Mouse (Mus musculus) hindbrain, embryonic 16.5 days (tissue): ENCODE data around the gene Mdga2. TPM values are rescaled to one million over a fixed set of nuclear protein-coding genes. Genes with fewer than 3 reads are reported as not detected.

Source experiments
- ATAC-seq: fragments of 200-750 bp; cut with Nextera tagmentation; 2 replicates; pipeline ENCODE4 v1.8.0; 2017; ENCODE audit warnings: moderate TSS enrichment, moderate library complexity
- H3K27ac ChIP-seq: fragments of 300-500 bp; sonication (generic); 2 replicates; pipeline ENCODE4 v1.5.1; 2014; ENCODE audit warnings: low read depth, mild to moderate bottlenecking, control low read depth, low read length, moderate library complexity
- H3K27me3 ChIP-seq: fragments of 300-500 bp; sonication (generic); replicated peaks from 2 replicates; pipeline ENCODE4 v1.6.1; 2014; ENCODE audit warnings: low read length; ENCODE audit not compliant: control insufficient read depth, insufficient read depth
- H3K36me3 ChIP-seq: fragments of 300-500 bp; sonication (generic); 2 replicates; pipeline ENCODE4 v1.6.1; 2014; ENCODE audit warnings: mild to moderate bottlenecking, low read length, moderate library complexity, mixed read lengths; ENCODE audit not compliant: control insufficient read depth, insufficient read depth
- H3K4me1 ChIP-seq: fragments of 300-500 bp; sonication (generic); 2 replicates; pipeline ENCODE4 v1.6.1; 2014; ENCODE audit warnings: low read depth, low read length; ENCODE audit not compliant: control insufficient read depth, insufficient read depth
- H3K4me2 ChIP-seq: fragments of 300-500 bp; sonication (generic); 2 replicates; pipeline ENCODE4 v1.6.1; 2014; ENCODE audit warnings: mild to moderate bottlenecking, low read length, control low read depth, moderate library complexity
- H3K4me3 ChIP-seq: fragments of 300-500 bp; sonication (generic); 2 replicates; pipeline ENCODE4 v1.5.1; 2014; ENCODE audit warnings: mild to moderate bottlenecking, low read length, control low read depth, moderate library complexity
- H3K9ac ChIP-seq: fragments of 300-500 bp; sonication (generic); 2 replicates; pipeline ENCODE4 v1.6.1; 2014; ENCODE audit warnings: low read depth, mild to moderate bottlenecking, control low read depth, low read length, moderate library complexity
- H3K9me3 ChIP-seq: fragments of 300-500 bp; sonication (generic); 2 replicates; pipeline ENCODE4 v1.6.1; 2014; ENCODE audit warnings: mild to moderate bottlenecking, low read length, moderate library complexity; ENCODE audit not compliant: control insufficient read depth
- WGBS: fragments of 180-500 bp; shearing (Covaris S2); extraction: QIAGEN DNeasy Blood & Tissue Kit; methylation state at CpG from one replicate; pipeline ENCODE4 v1.1.7; 2014; 5-methylcytosine and 5-hydroxymethylcytosine counted together
- polyA plus RNA-seq: library from polyadenylated mRNA; unstranded; fragments of >200 nt; fragmentation: Nextera tagmentation; extraction: Ambion mirVana; gene quantifications from 2 replicates; pipeline ENCODE4 v1.2.1, GENCODE M21; 2015

Gene Mdga2
- polyA plus RNA-seq, result 35.9 and 41.4 TPM in 2 replicates

GRCm38 (mm10) chr12:67222221-67223025 is at the start of gene Mdga2:
TSS of gene Mdga2 (minus strand) at chr12:67222549.
- Histone ChIP-seq H3K4me3 (peak within 1 kb of the TSS; percentile 86), H3K27ac (peak within 1 kb of the TSS; percentile 95), H3K27me3 (no peaks in the 10 kb centered on the region), H3K9me3 (no peaks in the 10 kb centered on the region), H3K4me1 (peaks cover 3% of the 10 kb centered on the region; the same call in 1 of the 2 replicates), H3K9ac (peak within 1 kb of the TSS; percentile 90), H3K36me3 (no peaks in the 10 kb centered on the region), H3K4me2 (peak within 1 kb of the TSS; percentile 59)
- 0% methylated on average over 60 of the region's 61 CpGs for WGBS
- ATAC-seq, result peak; percentile 74

DNA sequence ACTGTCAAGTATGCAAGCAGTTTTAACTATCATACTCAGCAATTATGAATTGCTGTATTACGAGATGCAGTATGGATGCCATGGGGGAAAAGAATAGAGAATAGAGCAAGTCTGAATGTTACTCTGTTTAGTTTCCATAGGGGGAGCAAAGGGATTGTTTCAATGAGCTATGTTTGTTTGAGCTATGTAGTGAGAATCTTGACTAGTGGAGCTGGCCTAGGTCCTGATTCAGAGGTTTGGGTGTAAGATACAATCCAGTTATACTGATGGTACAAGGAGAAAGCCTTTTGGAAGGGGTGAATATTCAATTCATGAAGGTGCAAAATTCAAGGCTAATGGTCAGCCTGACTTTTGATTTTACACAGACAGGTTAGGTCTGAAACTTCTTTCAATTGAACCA is 45.1 kb upstream of the Mdga2 start:
- H3K4me2 ChIP-seq, result no peak overlapping the region
- H3K27me3 ChIP-seq, result no peaks in the 10 kb centered on the region
- H3K9ac ChIP-seq, result no peak overlapping the region
- H3K27ac ChIP-seq, result no peak overlapping the region
- H3K9me3 ChIP-seq, result no peaks in the 10 kb centered on the region
- ATAC-seq, result no peak
- 70% methylated on average over 1 of the region's 1 CpGs for WGBS
- H3K4me1 ChIP-seq, result no peaks in the 10 kb centered on the region
- no peaks in the 10 kb centered on the region for H3K36me3 ChIP-seq
- H3K4me3 ChIP-seq, result no peak overlapping the region

DNA sequence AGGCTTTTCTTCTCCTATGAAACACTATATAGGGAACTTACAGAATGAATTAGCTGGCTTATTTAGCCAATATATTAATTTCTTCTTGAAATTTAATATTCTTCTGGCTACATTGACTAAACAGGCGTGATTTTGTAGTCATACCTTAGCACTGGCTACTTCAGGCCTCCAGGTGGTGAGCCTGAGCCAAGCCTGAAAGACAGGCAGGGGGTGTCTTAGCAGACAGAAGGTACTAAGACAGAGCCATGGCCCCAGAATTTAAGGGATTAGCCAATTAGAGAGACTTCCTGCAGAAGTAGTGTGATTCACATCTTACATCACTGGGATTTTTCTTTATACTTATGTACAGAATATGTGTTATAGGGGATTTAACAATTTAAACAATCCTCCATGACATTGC is 1.2 kb upstream of the Mdga2 start:
- Histone ChIP-seq H3K4me1 (peaks cover 3% of the 10 kb centered on the region; the same call in 1 of the 2 replicates), H3K4me2 (no peak overlapping the region; the same call in 1 of the 2 replicates), H3K36me3 (no peaks in the 10 kb centered on the region), H3K9ac (no peak overlapping the region), H3K27me3 (no peaks in the 10 kb centered on the region), H3K4me3 (no peak overlapping the region), H3K27ac (no peak overlapping the region), H3K9me3 (no peaks in the 10 kb centered on the region)
- 31% methylated on average over 1 of the region's 1 CpGs for WGBS
- no peak for ATAC-seq

DNA sequence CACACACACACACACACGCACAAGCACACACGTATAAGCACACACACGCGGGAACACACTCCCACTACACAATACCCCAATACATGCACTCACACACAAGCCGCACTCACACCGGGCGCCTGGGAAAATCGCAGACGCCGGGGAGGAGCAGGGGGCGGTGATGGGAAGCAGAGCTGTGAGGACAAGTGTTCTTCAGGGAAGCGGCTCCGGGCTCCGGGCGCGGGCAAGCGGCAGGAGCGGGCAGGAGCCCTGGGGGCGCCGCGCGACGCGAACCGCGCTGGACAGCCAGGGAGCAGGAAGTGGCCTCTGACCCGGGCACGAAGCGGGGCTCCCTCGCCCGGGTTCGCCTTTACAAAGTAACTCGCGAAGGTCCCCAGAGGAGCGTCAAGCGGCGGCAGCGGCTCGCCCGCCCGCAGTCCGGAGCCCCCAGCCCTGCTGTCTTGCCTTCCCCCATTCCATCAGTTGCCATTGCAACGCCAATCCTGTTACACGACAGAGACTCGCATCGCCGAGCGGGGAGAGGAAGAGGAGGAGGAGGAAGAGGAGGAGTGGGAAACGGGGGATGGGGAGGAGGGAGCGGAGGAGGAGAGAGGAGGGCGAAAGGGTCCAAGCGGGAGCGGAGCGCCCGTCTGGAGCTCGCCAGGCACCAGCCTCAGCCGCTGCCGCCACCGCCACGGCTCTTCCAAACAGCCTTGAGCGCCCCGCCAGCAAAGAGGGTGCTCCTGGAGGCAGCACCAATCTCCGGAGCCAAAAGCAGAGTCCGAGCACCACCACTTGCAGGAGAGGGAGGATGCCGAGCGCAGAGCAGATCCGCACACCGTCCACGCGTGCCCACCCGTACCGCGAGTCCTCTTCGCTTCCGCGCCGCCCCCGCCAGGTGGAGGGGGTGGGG is 774 bp downstream of the Mdga2 start:
- Histone ChIP-seq H3K27ac (peak overlapping the region; percentile 95), H3K9ac (peak overlapping the region; percentile 90), H3K4me1 (peaks cover 3% of the 10 kb centered on the region; the same call in 1 of the 2 replicates), H3K4me2 (peak overlapping the region; percentile 59), H3K27me3 (no peaks in the 10 kb centered on the region), H3K36me3 (no peaks in the 10 kb centered on the region), H3K9me3 (no peaks in the 10 kb centered on the region), H3K4me3 (peak overlapping the region; percentile 86)
- peak; percentile 74 for ATAC-seq
- 0% methylated on average over 61 of the region's 78 CpGs for WGBS

DNA sequence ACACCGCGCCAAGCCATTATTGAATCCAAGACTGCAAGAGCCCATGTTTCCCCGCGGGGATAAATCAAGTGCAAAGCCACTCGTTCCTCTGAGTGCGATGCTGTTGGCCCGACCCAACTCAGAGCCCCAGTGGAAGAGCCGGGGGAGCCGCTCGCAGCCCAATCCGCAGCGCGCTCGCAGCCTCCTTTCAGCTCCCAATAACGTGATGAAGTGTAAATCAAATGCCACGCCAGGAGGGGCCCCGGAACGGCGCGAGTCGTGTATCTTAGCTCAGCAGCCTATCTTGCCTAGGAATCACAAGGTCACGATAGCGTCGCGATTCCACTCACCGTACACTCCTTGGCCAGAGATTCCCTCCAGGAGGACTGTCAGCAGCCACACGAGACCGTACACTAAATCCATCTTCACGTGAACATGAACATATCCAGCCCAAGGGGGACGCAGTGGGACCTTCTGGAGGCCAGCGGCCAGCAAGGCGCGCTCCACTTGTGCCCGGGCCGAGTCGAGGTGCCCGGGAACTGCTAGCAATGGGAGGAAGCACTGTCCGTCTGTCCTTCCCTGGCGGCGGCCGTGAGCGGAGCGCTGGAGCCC is 1.6 kb downstream of the Mdga2 start:
- ATAC-seq, result peak; percentile 38
- WGBS, result under 1% methylated on average over 37 of the region's 43 CpGs

DNA sequence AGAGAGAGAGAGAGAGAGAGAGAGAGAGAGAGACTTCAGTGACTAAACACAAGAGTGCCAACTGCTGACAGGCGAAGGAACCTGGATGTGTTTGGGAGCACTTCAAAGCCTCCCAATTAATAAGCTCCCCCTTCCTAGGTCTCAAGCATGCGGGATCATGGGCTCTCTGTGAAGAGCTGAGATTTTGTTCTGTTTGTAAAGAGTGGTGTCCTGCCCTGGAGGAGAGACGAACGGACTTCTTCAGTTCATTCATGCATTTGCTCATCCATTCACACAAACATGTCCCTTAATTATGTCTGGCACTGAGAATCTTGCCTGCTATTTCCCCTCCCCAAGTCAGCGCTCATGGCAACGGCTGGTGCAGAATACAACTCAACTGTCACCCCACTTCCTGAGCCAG is 2.3 kb downstream of the Mdga2 start:
- ATAC-seq, result no peak
- peaks cover 3% of the 10 kb centered on the region; the same call in 1 of the 2 replicates for H3K4me1 ChIP-seq
- H3K9me3 ChIP-seq, result no peaks in the 10 kb centered on the region
- peak overlapping the region; percentile 86 for H3K4me3 ChIP-seq
- 1% methylated on average over 6 of the region's 6 CpGs for WGBS
- H3K4me2 ChIP-seq, result peak overlapping the region; percentile 59
- H3K9ac ChIP-seq, result peak overlapping the region; percentile 90
- peak overlapping the region; percentile 95 for H3K27ac ChIP-seq
- no peaks in the 10 kb centered on the region for H3K27me3 ChIP-seq
- no peaks in the 10 kb centered on the region for H3K36me3 ChIP-seq

More for the DNA sequence above, 1.6 kb downstream of the Mdga2 start:
- Histone ChIP-seq H3K27ac (peak overlapping the region; percentile 95), H3K9me3 (no peaks in the 10 kb centered on the region), H3K4me3 (peak overlapping the region; percentile 86), H3K36me3 (no peaks in the 10 kb centered on the region), H3K9ac (peak overlapping the region; percentile 90), H3K27me3 (no peaks in the 10 kb centered on the region), H3K4me1 (peaks cover 3% of the 10 kb centered on the region; the same call in 1 of the 2 replicates), H3K4me2 (peak overlapping the region; percentile 59)

- H3K4me2 ChIP-seq, result peak overlapping the region; percentile 59
- no peaks in the 10 kb centered on the region for H3K9me3 ChIP-seq
- H3K4me3 ChIP-seq, result peak overlapping the region; percentile 86
- no peaks in the 10 kb centered on the region for H3K36me3 ChIP-seq
- peaks cover 3% of the 10 kb centered on the region; the same call in 1 of the 2 replicates for H3K4me1 ChIP-seq
- H3K9ac ChIP-seq, result peak overlapping the region; percentile 37; the same call in 1 of the 2 replicates
- no peak overlapping the region for H3K27ac ChIP-seq
- no peaks in the 10 kb centered on the region for H3K27me3 ChIP-seq
- ATAC-seq, result no peak
- 25% methylated on average over 5 of the region's 5 CpGs for WGBS
Observed at GRCm38 (mm10) chr12:67219564-67219963, 2.8 kb downstream of the Mdga2 start.

DNA sequence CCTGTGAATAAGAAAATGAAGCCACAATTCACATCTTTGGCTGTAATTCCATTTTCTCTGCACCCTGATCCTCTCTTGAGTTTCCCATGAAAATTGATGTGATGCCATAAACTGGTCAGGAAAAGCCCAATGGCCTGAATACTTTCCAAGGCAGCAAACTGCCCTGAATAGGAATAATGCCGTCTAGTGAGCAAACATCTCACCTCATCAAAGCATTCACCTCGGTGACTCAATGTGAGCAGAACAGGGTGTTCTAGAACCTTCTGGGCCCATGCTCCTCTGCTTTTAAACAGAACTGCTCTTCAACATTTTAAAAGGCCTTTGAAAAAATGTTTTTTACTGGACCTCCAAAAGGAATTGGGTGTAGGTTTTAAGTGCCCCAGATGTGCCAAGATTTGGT is 9.5 kb downstream of the Mdga2 start:
- no peak for ATAC-seq
- Histone ChIP-seq H3K4me3 (no peak overlapping the region), H3K4me1 (no peaks in the 10 kb centered on the region), H3K36me3 (no peaks in the 10 kb centered on the region), H3K4me2 (no peak overlapping the region), H3K27me3 (no peaks in the 10 kb centered on the region), H3K27ac (no peak overlapping the region), H3K9ac (no peak overlapping the region), H3K9me3 (no peaks in the 10 kb centered on the region)
- WGBS, result 66% methylated on average over 2 of the region's 2 CpGs
